Mouse (Mus musculus) CD4-positive, CD25-positive, alpha-beta regulatory T cell, adult 2 months (primary cell): ENCODE measurements around the gene Atpif1.
"Not testable (repeated sequence)": the region's sequence is repeated elsewhere in the genome, so short reads cannot be mapped to it uniquely, and the experiment has no call there.

Experiments used
- DNase-seq: peaks from one replicate; pipeline ENCODE4 v3.0.0-alpha.2; 2012; ENCODE audit warnings: low read depth, low spot score

Gene Atpif1

GRCm38 (mm10) chr4:132492178-132493060 is 41.0 kb downstream of the Atpif1 start:
- no peak for DNase-seq

DNA sequence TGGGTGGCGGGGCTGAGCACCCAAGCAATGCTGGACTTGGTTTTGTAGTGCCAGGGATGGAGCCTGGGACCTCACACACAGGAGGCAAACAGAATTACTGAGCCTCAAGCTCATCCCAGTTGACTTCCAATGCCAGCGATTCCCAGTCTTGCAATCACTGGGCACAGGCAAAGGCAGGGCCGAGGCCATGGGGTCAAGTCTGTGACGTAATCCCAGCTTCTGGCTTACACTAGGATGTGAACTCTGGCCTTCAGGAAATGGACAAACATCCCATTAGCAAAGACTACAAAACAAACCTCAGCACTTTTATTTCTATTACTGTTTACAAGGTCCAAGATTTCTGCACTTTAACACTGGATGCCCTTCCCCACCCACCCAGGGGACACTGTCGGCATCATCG is 41.7 kb downstream of the Atpif1 start:
- no peak for DNase-seq

DNA sequence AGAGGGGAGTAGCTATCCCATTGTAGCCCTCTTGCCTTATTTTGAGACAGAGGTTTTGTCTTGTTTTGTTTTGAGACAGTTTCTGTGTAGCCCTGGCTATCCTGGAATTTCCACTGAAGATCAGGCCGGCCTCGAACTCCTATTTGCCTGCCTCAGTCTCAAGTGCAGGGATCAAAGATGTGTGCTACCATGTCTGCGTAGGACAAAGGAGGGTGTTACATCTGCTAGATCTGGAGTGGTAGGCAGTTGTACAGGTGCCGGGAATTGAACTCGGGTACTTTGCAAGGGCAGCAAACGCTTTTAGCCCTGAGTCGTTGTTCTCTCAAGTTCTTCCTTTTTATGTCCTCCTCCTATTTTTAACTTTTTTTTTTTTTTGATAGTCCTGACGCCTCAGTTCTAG is 42.4 kb downstream of the Atpif1 start:
- no peak for DNase-seq

DNA sequence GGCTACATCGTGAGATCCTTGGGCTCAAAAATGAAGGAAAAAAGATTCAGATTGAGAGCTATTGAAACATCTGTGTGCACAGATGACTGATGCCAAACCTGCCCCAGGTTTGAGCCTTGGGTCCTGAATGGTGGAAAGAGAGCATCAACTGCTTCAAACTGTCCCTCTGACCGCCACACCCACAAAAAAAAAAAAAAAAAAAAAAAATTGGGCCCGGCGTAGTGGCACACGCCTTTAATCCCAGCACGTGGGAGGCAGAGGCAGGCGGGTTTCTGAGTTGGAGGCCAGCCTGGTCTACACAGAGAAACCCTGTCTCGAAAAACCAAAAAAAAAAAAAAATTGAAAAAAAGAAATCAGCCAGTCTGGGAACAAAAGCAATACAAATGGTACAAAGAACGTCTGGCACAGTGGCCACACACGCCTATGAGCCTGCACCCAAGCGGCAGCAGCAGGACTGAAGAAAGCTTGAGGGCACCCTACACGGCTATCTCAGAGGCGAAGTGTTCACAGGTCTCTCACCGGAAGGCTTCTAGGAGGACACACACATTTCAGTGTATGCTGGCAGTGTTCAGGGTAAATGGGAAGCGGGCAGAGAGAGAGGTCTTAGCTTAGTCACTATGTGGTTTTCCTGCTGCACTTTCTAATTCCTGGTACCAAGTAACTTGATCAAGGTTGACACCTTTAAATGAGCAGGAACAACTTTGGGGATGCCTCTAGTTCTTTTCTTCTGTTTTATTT is 43.0 kb downstream of the Atpif1 start:
- DNase-seq = no peak

- no peak for DNase-seq
Observed at GRCm38 (mm10) chr4:132488976-132489375, 44.5 kb downstream of the Atpif1 start.

- DNase-seq = no peak
Observed at GRCm38 (mm10) chr4:132488521-132488920, 44.9 kb downstream of the Atpif1 start.

DNA sequence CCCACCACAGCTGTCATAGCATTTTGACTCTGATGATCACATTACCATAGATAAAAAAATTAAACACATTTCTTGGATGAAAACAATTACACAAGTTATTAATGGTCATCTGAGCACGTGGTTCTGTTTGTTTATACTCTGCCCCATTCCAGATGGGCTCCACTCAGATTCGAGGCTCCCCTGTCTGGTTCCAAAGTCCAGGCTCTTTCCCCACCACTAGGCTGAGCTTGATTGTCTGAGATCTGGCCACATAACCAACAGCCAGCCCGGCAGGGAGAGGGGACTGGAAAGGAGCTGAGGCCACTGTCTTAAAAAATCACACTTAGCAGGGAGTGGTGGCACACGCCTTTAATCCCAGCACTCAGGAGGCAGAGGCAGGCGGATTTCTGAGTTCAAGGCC is 48.6 kb downstream of the Atpif1 start:
- no peak for DNase-seq

DNA sequence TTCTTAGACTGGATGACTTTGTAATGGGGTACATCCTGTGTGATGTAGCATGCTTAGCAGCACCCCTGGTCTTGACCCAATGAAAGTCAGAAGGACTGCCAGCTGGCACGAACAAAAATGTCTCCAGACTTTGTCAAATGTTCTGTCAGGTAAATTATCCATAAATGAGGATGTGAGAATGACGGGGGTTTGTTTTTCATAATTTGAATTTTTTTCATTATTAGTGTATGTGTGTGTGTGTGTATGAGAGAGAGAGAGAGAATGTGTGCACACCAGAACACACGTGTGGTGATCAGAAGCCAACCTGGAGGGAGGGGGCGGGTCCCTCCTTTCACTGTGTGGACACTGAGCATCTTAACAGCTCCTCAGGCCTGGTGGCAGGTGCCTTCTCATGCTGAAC is 49.2 kb downstream of the Atpif1 start:
- no peak for DNase-seq

- no peak for DNase-seq
Observed at GRCm38 (mm10) chr4:132482956-132483608, 50.4 kb downstream of the Atpif1 start.

- not testable (repeated sequence) for DNase-seq
Observed at GRCm38 (mm10) chr4:132482104-132482503, 51.4 kb downstream of the Atpif1 start.
